Mouse (Mus musculus): Measurements from ENCODE around the gene Ncoa7. TPM values are rescaled to one million over a fixed set of nuclear protein-coding genes. Genes with fewer than 3 reads are reported as not detected.

The Ncoa7 gene
- total RNA-seq, 2 experiments from 2014 or later, result 88.3 to 94.8 TPM

DNA sequence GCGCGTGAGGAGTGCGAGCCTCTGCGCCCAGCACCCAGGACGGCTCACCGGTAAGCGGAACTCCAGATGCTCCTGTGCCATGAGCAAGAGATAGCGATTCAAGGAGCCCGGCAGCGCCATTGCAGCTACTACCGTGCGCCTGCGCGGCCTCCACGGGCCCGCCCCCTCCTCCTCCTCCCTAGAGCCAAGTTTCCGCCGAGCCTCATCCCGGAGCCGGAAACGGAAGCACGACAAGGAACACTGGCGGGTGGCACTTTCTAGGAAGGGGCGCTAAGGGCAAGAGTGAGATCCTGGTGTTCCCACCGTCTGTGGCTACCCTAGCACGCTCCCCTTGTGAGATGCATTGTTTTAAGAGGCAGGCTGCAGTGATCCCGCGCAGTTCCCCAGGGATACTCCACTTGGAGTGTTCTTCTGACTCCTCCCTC is 202.6 kb downstream of the Ncoa7 start, which contains the start of gene Trmt11:
TSS of gene Trmt11 (minus strand) at position 208 of the 425 bp plus-strand sequence.
- peak; percentile 88 to 92 for DNase-seq (ENCODE audit: low spot score in 2 of 2)

GRCm38 (mm10) chr10:30600094-30600534 is 203.0 kb downstream of the Ncoa7 start:
- DNase-seq (ENCODE audit: low spot score in 2 of 2), result peak in 1 of 2 experiments; percentile 26

GRCm38 (mm10) chr10:30587037-30587436 is 216.1 kb downstream of the Ncoa7 start:
- no peak for DNase-seq (ENCODE audit: low spot score in 2 of 2)

- DNase-seq (ENCODE audit: low spot score in 2 of 2), result no peak
Measured at GRCm38 (mm10) chr10:30585691-30586090, 217.4 kb downstream of the Ncoa7 start.

Other genes with a start within 250 kb of the Ncoa7 start
- gene Trmt11, start 202.6 kb downstream of the Ncoa7 start, total RNA-seq (2021), result 1 to 10 TPM; 8.5 to 8.9 TPM
- gene Hint3, start 173.7 kb downstream of the Ncoa7 start, total RNA-seq (2021), result 10 to 100 TPM; 31.1 to 38.0 TPM
- gene Hey2, start 39.5 kb upstream of the Ncoa7 start, total RNA-seq (2021), result 1 to 10 TPM; 3.5 to 4.9 TPM

All from layer of hippocampus, postnatal 10 days (tissue).